Mouse (Mus musculus): Measurements from ENCODE around the gene Prom2.

The Prom2 gene

DNA sequence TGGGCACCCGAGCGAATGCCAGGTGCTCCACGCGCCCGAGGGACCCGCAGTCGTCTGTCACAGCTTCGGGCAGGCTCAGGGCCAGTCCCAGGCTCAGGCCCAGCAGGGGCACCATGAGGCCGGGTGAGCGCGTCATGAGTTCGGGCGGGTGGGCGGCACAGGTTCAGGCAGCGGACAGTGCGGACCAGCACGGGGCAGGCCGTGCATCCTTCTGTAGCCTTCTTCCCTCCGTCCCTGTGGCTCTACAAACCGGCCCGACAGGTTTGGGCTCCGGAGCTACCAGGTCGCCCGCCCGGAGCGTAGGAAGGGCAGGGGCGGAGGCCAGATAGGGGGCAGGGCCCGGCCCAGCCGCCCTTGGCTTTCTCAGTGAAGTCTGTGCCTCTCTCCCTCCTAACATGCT lies at the start of gene Prom2:
Gene Prom2 (minus strand): TSS at position 283 of the 400 bp plus-strand sequence.
- in situ Hi-C loops (cut with MboI; ENCODE audit: low pct_unique_long_range_greater_than_20kb in 1 of 2, low sequenced_read_pairs in 2 of 2, unreplicated experiment in 1 of 2), result no loop called here

DNA sequence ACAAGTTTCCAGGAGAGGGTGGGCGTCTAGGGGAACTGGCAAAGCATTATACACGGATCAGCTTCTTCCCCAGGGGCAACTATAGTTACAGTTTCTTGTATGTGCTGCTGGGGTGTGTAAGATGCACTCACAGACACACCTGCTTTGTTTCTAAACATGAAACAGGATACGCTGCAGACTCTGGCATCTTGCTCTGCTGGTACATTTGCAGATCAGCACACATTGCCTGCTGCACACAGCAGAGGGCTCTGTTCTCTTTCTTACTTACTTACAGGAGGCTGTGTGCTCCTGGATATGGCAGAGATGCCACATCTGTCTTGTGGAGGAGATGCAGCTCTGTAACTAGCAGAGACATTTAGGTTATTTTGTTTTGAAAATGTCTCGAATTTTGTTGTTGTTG lies 49.6 kb upstream of the Prom2 start:
- in situ Hi-C loops (cut with MboI; ENCODE audit: low pct_unique_long_range_greater_than_20kb in 1 of 2, low sequenced_read_pairs in 2 of 2, unreplicated experiment in 1 of 2), result no loop called here

DNA sequence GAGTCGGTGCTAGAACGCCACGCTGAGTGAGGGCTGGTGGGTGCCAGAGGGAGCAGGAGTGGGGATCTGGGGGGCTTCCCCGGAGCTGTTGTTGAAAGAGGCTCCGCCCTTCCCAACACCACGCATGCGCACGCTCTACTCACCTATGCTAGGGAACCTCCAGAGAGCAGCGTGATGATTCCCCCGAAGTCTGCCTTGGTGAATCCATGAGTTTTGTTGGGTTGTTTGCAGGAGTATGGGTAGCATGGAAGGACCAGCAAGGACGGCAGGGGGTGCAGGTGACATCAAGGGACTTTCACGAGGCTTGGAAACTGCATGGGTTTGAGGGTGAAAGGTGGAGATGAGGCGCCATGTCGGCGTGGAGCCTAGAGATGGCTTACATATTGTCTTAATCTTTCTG lies 48.9 kb upstream of the Prom2 start:
- in situ Hi-C loops (cut with MboI; ENCODE audit: low pct_unique_long_range_greater_than_20kb in 1 of 2, low sequenced_read_pairs in 2 of 2, unreplicated experiment in 1 of 2), result no loop called here

DNA sequence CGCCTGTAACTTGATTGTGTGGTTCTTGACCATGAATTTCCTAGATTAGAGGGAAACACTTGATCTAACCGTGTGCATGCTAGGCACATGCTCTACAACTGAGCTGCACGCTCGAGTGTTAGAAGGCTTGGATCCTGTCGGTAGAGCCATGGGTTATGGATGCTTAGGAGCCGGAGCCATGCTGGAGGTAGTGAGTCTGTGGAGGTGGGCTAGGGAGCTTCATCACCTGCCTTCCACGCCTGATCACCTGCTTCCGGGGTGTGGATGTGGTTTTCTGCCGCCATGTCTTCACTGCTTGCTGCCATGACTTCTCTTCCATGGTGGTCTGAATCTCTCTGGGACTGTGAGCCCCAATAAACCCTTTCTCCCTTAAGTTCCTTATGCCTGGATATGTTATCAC lies 47.6 kb upstream of the Prom2 start:
- in situ Hi-C loops (cut with MboI; ENCODE audit: low pct_unique_long_range_greater_than_20kb in 1 of 2, low sequenced_read_pairs in 2 of 2, unreplicated experiment in 1 of 2), result no loop called here

DNA sequence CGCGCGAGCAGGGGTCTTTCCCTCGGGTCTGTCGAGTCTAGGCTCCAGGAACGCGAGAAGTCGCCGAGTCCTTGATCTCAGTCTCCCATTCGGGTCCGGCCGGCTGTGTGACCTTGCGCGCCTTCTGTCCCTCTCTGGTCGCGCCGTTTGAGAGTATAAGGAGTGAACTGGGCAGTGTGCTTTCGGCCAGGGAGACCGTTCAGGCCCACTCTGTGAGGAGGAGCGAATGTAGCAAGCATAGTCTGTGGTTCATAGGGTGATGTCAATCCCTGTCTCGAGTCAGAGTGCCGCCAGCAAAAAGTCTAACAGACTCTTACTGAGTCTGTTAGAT lies 46.2 kb upstream of the Prom2 start:
- in situ Hi-C loops (cut with MboI; ENCODE audit: low pct_unique_long_range_greater_than_20kb in 1 of 2, low sequenced_read_pairs in 2 of 2, unreplicated experiment in 1 of 2), result no loop called here

DNA sequence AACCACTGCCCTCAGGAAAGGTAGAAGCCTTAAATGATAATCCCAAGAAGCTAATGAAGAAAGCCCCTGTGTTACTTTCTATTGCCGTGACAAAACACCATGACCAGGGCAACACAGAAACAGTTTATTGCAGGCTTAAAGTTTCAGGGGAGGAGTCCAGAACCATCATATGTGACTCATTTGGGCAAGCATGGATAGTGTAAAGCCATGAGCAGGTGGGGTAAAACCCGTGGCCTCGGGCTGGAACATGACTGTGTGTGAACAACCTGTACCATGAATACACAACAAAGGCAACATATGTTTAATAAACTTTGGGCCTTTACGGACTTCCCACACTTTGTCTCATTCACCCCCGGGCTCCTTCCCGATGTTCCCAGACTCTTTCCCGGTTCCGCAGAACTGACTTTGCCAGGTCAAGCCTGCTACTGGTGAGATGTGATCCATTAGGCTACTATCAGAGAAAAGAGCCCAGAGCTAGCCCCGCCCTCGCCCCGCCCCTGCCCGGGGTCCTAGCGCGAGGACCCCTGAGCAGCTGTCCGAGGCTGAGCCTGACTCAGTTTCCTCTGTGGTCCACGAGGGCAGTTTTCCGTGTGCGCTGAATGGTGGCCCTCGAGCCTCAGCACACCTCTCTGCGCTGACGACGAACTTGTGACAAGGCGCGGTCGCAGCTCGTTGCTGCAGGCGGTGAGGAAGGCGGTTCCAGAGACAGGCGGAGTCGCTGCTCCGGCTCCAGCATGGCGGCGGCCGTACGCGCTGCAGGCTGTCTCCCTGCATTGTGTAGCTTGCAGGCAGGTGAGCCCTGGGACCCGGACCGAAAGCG lies 45.6 kb upstream of the Prom2 start, which contains the start of the genes Zfp661 and Mrps5:
Gene Zfp661 (minus strand): TSS at position 401 of the 820 bp plus-strand sequence.
Gene Mrps5 (plus strand): TSS at position 529 of the 820 bp plus-strand sequence.
- in situ Hi-C loops (cut with MboI; ENCODE audit: low pct_unique_long_range_greater_than_20kb in 1 of 2, low sequenced_read_pairs in 2 of 2, unreplicated experiment in 1 of 2), result no loop called here

DNA sequence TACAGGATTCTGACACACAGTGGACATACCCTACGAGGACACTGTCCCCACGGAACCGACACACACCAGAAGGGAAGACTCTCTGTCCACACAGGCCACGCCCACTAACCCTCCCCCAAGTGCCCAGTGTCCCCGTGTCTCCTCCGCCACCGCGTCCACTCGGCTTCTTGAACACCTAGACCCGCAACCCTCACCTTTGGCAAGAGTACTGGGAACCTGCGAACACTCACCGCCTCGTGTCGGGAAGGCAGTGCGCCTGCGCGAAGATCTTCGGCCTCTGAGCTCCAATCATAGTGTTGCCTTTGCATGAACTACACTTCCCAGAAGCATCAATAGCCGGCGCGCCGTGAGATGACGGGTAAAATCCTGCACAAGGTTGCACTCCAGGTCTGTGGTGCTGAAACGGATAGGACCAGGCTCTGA lies 43.2 kb upstream of the Prom2 start:
- in situ Hi-C loops (cut with MboI; ENCODE audit: low pct_unique_long_range_greater_than_20kb in 1 of 2, low sequenced_read_pairs in 2 of 2, unreplicated experiment in 1 of 2), result no loop called here

DNA sequence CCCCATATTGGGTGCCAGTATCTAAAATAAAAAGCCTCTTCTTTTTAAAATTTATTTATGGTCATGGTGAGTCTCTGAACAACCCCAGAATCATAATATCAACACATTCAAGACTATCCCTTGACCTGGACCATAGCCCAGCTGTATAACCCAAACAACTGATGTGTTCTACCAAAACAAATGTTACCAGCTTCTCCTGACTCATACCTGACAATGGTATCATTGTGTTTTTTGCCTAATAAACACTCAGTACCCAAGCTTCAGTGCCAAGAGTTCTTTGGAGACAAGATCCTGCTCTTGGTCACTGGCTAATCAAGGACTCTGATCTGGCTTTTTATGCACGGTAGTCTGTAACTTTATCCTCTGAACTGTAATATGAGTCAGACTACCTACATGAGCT lies 32.1 kb upstream of the Prom2 start:
- in situ Hi-C loops (cut with MboI; ENCODE audit: low pct_unique_long_range_greater_than_20kb in 1 of 2, low sequenced_read_pairs in 2 of 2, unreplicated experiment in 1 of 2), result no loop called here

DNA sequence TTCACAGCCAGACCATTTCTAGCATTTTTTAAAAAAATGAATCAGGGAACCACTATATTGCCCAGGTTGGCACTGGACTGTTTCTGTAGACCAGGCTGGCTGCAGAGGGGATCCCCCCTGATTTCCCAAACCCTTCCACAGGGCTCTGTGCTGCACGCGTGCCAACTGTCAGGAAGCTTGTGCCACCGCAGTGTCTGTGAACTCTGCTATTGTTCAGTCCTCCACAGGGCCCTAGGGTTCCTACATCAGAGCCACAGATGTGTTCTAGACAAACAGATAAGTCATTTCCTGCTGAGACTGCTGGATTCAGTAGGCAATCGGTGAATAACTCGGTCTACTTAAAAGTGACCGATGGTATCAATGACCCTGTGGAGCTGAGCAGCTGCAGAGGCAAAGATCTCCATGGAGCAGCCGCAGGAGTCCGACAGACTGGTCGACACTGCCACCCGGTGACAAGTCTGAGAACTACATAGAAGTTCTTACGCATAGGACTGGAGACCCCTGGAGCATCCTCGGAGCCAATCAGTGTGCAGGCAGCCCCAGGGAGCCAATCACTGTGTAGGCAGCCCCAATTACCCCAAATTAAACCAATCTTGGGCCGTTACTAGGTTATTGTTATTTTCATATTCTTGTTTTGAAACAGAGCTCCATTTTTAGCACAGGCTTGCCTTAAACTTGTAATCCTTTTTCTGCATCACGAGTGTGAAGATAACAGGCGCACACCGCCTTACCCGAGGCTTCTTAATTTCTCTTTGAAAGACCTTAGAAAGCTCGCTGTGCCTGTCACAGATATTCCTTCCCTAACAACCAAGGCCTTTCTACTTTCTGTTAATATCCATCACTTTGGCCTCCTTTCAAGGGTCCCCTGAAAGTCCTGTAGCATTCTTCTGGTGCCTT lies 18.1 kb upstream of the Prom2 start:
- in situ Hi-C loops (cut with MboI; ENCODE audit: low pct_unique_long_range_greater_than_20kb in 1 of 2, low sequenced_read_pairs in 2 of 2, unreplicated experiment in 1 of 2), result loop anchor here in 1 of 2 experiments (5.0 kb wide), 1 partner anchor 52 kb away; no protein-coding TSS in a partner anchor

DNA sequence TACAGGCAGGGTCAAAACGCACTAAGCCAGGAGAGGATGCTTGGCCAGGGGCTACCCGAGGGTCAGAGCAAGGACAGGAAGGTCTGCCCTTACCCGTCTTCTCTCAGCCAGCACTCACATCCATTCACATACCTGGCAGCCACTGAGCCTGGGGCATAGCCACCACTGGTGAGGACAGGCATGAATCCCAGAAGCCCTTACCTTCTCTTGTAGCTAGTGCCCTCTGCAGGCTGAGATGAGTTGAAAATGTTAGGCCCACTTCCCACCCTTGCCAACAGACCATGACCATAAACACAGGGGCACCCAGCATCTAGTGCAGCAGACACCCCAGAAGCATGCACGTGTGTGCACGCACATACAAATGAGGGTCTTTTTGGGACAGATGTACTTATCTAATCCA lies 9.8 kb upstream of the Prom2 start:
- in situ Hi-C loops (cut with MboI; ENCODE audit: low pct_unique_long_range_greater_than_20kb in 1 of 2, low sequenced_read_pairs in 2 of 2, unreplicated experiment in 1 of 2), result no loop called here

DNA sequence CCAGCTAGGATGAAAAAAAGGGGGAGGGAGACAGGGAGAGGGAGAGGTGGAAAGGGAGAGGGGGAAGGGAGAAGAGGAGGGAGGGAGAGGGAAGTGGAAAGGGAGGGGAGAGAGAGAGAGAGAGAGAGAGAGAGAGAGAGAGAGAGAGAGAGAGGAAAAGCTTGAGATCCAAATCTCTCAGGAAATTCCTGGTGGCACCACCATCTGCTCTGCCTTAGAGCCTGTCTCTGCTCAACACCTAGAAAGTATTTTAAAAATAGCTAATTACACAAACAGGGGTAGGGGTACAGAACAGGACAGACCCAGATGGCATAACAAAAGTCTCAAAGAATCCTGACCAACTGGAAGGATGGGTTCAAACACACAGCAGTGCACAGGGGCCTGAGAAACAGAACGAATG lies 9.2 kb upstream of the Prom2 start:
- in situ Hi-C loops (cut with MboI; ENCODE audit: low pct_unique_long_range_greater_than_20kb in 1 of 2, low sequenced_read_pairs in 2 of 2, unreplicated experiment in 1 of 2), result no loop called here

DNA sequence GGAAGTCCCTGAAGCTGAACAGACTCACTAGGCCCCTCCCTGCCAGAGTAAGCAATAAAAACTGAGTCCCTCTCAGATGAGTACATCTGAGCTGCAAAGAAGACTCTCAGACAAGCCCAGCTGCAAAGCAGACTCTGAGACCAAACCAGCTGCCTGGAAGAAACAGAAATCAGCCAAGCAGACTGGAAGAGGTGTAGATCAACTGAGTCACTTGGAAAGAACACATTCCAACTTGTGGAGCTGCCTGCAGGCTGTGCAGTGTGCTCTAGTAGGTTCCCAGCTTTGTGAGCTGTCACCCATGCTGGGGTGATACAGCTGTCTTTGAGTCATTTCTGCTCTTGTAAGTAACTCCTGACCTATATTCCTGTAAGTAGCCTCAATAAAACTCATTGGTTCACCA lies 8.4 kb upstream of the Prom2 start:
- in situ Hi-C loops (cut with MboI; ENCODE audit: low pct_unique_long_range_greater_than_20kb in 1 of 2, low sequenced_read_pairs in 2 of 2, unreplicated experiment in 1 of 2), result no loop called here

DNA sequence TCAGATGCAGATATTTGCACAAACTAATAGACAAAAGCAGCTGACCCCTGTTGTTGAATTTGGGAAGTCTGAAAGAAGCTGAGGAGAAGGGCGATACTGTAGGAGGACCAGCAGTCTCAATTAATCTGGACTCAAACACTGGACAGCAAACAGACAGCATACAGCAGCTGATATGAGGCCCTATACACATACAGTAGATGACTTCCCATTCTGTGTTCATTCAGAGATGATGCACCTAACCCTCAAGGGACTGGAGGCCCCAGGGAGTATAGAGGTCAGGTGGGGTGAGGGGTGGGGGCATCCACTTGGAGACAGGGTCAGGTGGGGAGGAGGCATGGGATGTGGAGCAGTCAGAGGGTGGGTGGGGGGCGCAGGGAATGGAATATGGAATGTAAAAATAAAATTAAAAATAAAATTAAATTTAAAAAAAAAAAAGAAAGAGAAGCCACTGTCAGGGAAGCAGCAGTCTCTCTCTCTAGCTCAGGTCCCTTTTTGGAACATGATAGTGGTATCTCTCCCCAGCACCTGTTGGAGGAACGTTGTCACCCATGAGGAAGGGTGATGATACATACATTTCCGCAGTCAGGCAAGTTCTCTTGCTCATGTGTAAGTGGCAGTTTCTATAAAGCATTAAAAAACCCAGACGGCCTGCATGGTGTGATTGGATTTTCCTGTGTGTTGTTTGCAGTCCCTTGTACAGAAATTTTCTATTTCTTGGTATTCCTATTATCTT lies 7.2 kb upstream of the Prom2 start:
- in situ Hi-C loops (cut with MboI; ENCODE audit: low pct_unique_long_range_greater_than_20kb in 1 of 2, low sequenced_read_pairs in 2 of 2, unreplicated experiment in 1 of 2), result no loop called here

DNA sequence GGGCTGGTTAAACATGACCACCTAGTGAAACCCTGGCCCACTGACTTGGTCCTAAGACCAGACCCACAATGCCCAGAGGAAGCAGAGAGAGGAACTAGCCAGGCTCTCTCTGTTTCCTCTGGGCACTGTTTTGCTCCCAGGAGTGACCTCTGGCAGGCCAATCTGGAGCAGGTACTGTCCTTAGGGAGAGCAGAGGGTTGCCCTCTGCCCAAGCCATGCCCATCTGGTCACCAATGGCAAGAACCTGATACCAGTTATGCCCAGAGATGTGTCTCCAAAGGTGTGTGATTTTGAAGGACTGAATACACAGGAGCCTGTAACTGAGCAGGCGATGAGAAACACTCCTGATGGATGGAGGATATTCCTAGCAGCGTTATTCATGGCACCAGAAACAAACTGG lies 430 bp upstream of the Prom2 start:
- in situ Hi-C loops (cut with MboI; ENCODE audit: low pct_unique_long_range_greater_than_20kb in 1 of 2, low sequenced_read_pairs in 2 of 2, unreplicated experiment in 1 of 2), result no loop called here

DNA sequence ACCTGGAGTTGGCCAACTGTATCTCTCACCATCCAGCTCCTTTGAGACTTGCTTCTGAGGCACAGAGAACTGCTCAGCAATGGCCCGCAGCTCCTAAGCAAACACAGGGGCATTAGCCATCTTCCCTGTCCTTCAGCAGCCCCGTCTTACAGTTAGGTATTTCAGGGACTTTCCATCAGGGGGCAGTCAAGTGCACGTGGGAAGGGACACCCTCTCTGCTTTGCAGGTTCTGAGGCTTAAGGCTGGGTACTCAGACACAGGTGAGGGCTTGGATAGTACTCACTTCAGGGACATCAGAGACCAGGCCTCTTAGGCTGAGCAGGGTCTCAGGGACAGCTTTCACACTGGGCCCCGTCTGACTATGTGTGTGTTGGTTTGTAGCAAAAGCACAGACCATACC lies 1.8 kb downstream of the Prom2 start:
- in situ Hi-C loops (cut with MboI; ENCODE audit: low pct_unique_long_range_greater_than_20kb in 1 of 2, low sequenced_read_pairs in 2 of 2, unreplicated experiment in 1 of 2), result no loop called here

DNA sequence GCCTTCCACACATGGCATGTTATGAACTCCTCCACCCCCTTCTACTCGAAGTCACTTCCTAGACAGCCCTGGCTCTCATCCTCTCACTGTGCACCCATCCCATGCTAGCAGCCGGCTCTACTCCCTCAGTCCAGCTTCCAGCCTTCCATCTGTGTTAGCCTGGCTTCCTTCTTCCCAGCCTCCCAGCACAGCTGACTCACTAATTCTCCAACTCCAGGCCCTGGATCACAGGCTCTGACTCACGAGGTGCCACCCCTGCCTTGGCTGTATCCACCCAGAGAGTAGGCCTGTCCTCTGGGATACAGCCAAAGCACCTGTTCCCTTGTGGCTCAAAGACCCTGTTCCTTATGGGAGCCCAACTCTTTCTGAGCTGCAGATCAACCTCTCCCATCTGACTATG lies 3.7 kb downstream of the Prom2 start:
- in situ Hi-C loops (cut with MboI; ENCODE audit: low pct_unique_long_range_greater_than_20kb in 1 of 2, low sequenced_read_pairs in 2 of 2, unreplicated experiment in 1 of 2), result no loop called here

DNA sequence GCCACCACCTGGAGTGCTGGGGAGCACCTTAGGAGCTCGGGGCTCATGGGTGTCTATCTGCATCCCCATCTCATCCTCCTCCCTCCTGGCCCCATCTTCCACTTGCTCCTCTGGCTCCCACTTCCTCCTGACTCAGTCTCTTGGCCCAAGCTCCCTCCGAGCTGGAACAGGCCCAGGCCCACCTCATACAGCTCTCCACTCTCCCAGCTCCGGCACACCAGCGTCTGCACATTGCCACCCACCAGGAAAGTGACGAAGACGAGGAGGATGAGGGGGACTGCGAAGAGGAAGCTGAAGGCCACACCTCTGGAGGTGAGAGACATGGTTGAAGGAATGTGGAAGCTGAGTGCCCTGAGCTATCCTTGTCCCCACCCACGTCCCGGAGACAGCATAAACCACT lies 5.9 kb downstream of the Prom2 start:
- in situ Hi-C loops (cut with MboI; ENCODE audit: low pct_unique_long_range_greater_than_20kb in 1 of 2, low sequenced_read_pairs in 2 of 2, unreplicated experiment in 1 of 2), result no loop called here

DNA sequence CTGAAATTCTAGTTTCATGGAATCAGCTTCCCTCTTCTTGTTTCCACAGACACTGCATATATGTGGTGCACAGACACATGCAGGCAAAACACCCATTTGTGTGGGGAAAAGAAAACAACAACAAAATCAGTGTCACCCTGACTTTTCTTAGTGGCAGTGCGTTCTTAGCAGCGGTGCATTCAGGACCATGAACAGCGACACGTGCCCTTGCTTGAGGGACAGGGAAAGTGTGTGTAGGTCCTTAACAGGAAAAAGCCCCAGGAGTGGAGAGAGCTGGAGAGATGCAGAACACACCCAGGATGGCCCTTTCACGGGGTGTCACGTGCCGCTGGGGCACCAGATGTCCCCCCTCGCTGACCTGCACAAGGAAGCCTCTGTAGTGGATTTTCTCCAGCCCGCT lies 8.9 kb downstream of the Prom2 start:
- in situ Hi-C loops (cut with MboI; ENCODE audit: low pct_unique_long_range_greater_than_20kb in 1 of 2, low sequenced_read_pairs in 2 of 2, unreplicated experiment in 1 of 2), result no loop called here

DNA sequence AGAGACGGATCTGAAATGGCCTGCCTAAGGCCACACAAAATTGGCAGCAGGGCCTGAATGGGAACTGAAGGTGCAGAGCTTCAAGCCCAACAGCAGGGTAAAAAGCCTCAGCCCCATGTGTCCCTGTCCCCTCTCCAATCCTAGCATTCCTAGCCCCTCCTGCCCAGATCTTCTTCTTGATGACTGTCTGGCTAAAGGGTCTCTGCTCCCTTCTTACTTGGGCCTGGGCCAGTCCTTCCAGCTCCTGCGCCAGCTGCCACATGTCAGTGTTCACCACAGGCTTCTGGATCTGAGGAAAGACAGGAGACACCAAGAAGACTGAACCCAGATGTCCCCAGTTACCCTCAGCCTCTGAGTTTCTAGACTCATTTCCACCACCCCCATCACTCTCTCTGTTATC lies 9.7 kb downstream of the Prom2 start:
- in situ Hi-C loops (cut with MboI; ENCODE audit: low pct_unique_long_range_greater_than_20kb in 1 of 2, low sequenced_read_pairs in 2 of 2, unreplicated experiment in 1 of 2), result no loop called here

All from mouse embryonic stem cell (cell line).